Mouse (Mus musculus) C2C12 (cell line): ENCODE data around the gene D230025D16Rik. TPM values are rescaled to one million over a fixed set of nuclear protein-coding genes. Genes with fewer than 3 reads are reported as not detected.

Experiments used
- H3K27me3 ChIP-seq: one replicate; pipeline ENCODE4 v1.6.1; 2011; ENCODE audit not compliant: control insufficient read depth, insufficient read depth, insufficient read length
- H3K36me3 ChIP-seq: one replicate; pipeline ENCODE4 v1.6.1; 2011; ENCODE audit not compliant: control insufficient read depth, insufficient read depth
- H3K4me3 ChIP-seq: one replicate; pipeline ENCODE4 v1.5.1; 2011; ENCODE audit warnings: mild to moderate bottlenecking, control low read depth; ENCODE audit not compliant: poor library complexity, insufficient read depth, severe bottlenecking
- H3K79me2 ChIP-seq: one replicate; pipeline ENCODE4 v1.6.1; 2011; ENCODE audit not compliant: control insufficient read depth, insufficient read depth
- H3K79me3 ChIP-seq: one replicate; pipeline ENCODE4 v1.6.1; 2011; ENCODE audit warnings: low read depth, control low read depth
- H3ac ChIP-seq: one replicate; pipeline ENCODE3; 2011; ENCODE audit warnings: low read depth; ENCODE audit not compliant: control insufficient read depth, insufficient read length
- CEBPB ChIP-seq: IDR thresholded peaks from one replicate; pipeline ENCODE4 v1.6.1; 2011; ENCODE audit warnings: low read depth, mild to moderate bottlenecking, control low read depth, moderate library complexity
- CTCF ChIP-seq: IDR thresholded peaks from one replicate; pipeline ENCODE4 v1.5.1; 2011; ENCODE audit not compliant: control insufficient read depth, insufficient read depth, insufficient read length
- FOSL1 ChIP-seq: IDR thresholded peaks from one replicate; pipeline ENCODE4 v1.8.0; 2011; ENCODE audit warnings: mild to moderate bottlenecking, low read length; ENCODE audit not compliant: poor library complexity, insufficient read depth, severe bottlenecking
- MAX ChIP-seq: IDR thresholded peaks from one replicate; pipeline ENCODE4 v1.6.1; 2011; ENCODE audit warnings: mild to moderate bottlenecking, control low read depth
- MYOD1 ChIP-seq: IDR thresholded peaks from one replicate; pipeline ENCODE4 v1.6.1; 2011; ENCODE audit warnings: low read depth; ENCODE audit not compliant: control insufficient read depth, insufficient read length
- MYOG ChIP-seq: IDR thresholded peaks from one replicate; pipeline ENCODE4 v1.6.1; 2011; ENCODE audit not compliant: control insufficient read depth, insufficient read length; ENCODE audit errors: extremely low read depth
- USF1 ChIP-seq: IDR thresholded peaks from one replicate; pipeline ENCODE4 v1.6.1; 2011; ENCODE audit warnings: low read depth, mild to moderate bottlenecking, control low read depth, moderate library complexity
- polyA plus RNA-seq: library from polyadenylated mRNA; unstranded; fragments of >200 nt; fragmentation: generic; extraction: Trizol; gene quantifications from one replicate; pipeline ENCODE4 v1.2.1, GENCODE M21; 2012; ENCODE audit warnings: missing spikeins

Gene D230025D16Rik
- polyA plus RNA-seq, 1 experiment = 11.4 TPM

- no peaks in the 10 kb centered on the region for H3K79me2 ChIP-seq
- TF ChIP-seq CTCF = no peak
- no peak for TF ChIP-seq MAX
- no peak for TF ChIP-seq CEBPB
- TF ChIP-seq USF1 = no peak
- no peak for TF ChIP-seq MYOD1
- no peak for TF ChIP-seq MYOG
- no peak for TF ChIP-seq FOSL1
- no peaks in the 10 kb centered on the region for H3K79me3 ChIP-seq
- H3K4me3 ChIP-seq = no peak overlapping the region
- no peaks in the 10 kb centered on the region for H3K27me3 ChIP-seq
- peaks cover 39% of the 10 kb centered on the region for H3K36me3 ChIP-seq
- H3ac ChIP-seq = no peak overlapping the region
These were observed 28.0 kb downstream of the D230025D16Rik start for GRCm38 (mm10) chr8:105252680-105253537.

DNA sequence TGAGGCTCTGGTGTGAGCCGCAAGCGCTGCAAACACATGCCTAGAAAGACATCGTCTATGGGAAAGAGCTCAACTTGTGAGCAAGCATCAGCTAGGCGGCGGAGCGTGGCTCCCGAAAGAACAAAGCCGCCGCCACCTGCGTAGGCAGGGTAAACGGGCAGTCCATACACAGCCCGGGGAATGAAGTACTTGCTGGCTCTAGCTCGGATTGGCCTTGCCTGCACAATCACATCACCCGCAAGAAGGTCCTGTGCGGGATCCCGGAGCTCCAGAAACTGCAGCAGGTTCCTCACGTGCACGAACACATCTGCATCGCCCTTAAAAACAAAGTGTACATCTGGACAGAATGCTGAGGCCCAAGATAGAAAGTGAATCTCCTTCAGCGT is 28.8 kb downstream of the D230025D16Rik start:
- Histone ChIP-seq H3K27me3 (no peaks in the 10 kb centered on the region), H3K36me3 (peaks cover 38% of the 10 kb centered on the region), H3K4me3 (no peak overlapping the region), H3K79me3 (no peaks in the 10 kb centered on the region), H3ac (no peak overlapping the region), H3K79me2 (no peaks in the 10 kb centered on the region)
- no peak for TF ChIP-seq FOSL1
- no peak for TF ChIP-seq MYOD1
- TF ChIP-seq CTCF = no peak
- no peak for TF ChIP-seq MYOG
- TF ChIP-seq USF1 = no peak
- no peak for TF ChIP-seq CEBPB
- no peak for TF ChIP-seq MAX

GRCm38 (mm10) chr8:105254152-105254965 is 29.4 kb downstream of the D230025D16Rik start:
- peaks cover 32% of the 10 kb centered on the region for H3K36me3 ChIP-seq
- no peaks in the 10 kb centered on the region for H3K27me3 ChIP-seq
- TF ChIP-seq CEBPB = no peak
- TF ChIP-seq USF1 = no peak
- peak; percentile 17 for TF ChIP-seq MAX
- TF ChIP-seq CTCF = peak; percentile 93
- TF ChIP-seq MYOD1 = no peak
- TF ChIP-seq FOSL1 = no peak

DNA sequence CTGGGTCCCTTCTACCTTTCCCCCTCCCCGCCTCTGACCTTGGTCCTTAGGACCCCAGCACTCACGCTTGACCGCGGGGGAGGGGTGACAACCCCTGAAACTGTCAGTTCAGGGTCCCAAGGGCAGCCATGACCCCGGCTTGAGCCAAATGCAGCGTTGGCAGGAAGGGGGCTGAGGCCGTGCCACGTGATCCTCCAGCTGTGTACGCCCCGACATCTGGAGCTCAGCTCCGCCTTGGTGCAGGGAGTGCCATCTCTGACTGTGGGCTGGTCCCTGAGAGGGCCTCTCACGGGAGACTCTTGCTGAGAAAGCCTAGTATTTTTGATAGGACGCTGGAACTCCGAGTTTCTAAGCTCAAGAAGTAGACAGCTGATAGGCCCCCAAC is 30.0 kb downstream of the D230025D16Rik start, which contains the start of gene B3gnt9:
TSS of gene B3gnt9 (minus strand) at position 188 of the 385 bp plus-strand sequence.
- peak; percentile 29 for TF ChIP-seq MYOD1
- TF ChIP-seq CTCF = no peak
- peak; percentile 5 for TF ChIP-seq MAX
- peak; percentile 92 for TF ChIP-seq USF1
- Histone ChIP-seq H3K79me3 (no peaks in the 10 kb centered on the region), H3ac (peak within 1 kb of the TSS; percentile 80), H3K27me3 (no peaks in the 10 kb centered on the region), H3K4me3 (peak within 1 kb of the TSS; percentile 55), H3K36me3 (peaks cover 28% of the 10 kb centered on the region), H3K79me2 (no peaks in the 10 kb centered on the region)

More at GRCm38 (mm10) chr8:105254152-105254965, 29.4 kb downstream of the D230025D16Rik start:
- Histone ChIP-seq H3K79me2 (no peaks in the 10 kb centered on the region), H3K79me3 (no peaks in the 10 kb centered on the region), H3K4me3 (peak overlapping the region; percentile 55), H3ac (peak overlapping the region; percentile 80)

DNA sequence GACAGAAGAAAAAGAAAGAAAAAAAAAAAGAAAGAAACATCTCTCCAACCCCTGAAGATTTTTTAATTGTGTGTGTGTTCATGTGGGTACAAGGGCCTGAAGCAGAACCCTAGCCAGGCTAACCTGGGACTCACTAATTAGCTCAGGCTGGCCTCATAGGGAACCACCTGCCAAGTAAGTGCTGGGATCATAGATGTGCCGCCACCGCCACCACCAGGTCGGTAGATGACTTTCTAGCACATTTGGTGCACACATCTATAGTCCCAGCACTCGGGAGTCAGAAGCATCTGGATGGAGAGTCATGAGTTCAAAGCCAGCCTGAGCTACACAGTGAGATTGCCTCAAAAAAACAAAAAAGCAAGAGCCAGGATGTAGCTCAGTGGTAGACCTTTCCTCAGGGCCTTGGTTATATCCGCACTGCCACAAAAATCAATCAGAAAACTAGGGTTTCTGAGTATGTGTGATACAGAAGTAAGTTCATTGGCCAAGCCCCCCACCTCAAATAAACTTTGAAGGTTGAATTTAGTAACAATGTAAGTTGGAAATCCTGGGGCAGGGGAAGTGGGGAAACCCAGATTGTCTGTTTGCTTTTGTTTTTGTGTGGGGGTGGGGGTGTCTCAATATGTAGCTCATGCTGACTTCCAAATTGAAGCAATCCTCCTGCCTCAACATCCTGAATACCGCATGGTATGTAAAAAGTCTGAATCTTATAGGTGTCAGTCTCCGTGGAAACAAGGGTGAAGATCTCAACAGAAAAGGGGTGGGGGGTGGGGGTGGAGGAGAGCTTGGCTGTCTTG is 32.6 kb downstream of the D230025D16Rik start:
- TF ChIP-seq MYOD1 (no peak), MAX (no peak), USF1 (no peak), CEBPB (no peak), FOSL1 (no peak), MYOG (no peak), CTCF (no peak)
- H3K27me3 ChIP-seq = no peaks in the 10 kb centered on the region
- no peak overlapping the region for H3K4me3 ChIP-seq
- no peak overlapping the region for H3ac ChIP-seq
- no peaks in the 10 kb centered on the region for H3K79me3 ChIP-seq
- no peaks in the 10 kb centered on the region for H3K79me2 ChIP-seq
- H3K36me3 ChIP-seq = peaks cover 18% of the 10 kb centered on the region
